Mouse (Mus musculus) neural tube, embryonic 12.5 days (tissue): ENCODE measurements around the gene 4930596D02Rik. TPM values are rescaled to one million over a fixed set of nuclear protein-coding genes. Genes with fewer than 3 reads are reported as not detected.

Experiments
- ATAC-seq: fragments of 200-750 bp; cut with Nextera tagmentation; 2 replicates; pipeline ENCODE4 v1.8.0; 2017; ENCODE audit warnings: low read depth, mild to moderate bottlenecking, moderate TSS enrichment, moderate library complexity; ENCODE audit not compliant: low FRiP score
- H3K27ac ChIP-seq: fragments of 300-500 bp; sonication (generic); 2 replicates; pipeline ENCODE4 v1.5.1; 2016
- H3K27me3 ChIP-seq: fragments of 300-500 bp; sonication (generic); replicated peaks from 2 replicates; pipeline ENCODE4 v1.6.1; 2016; ENCODE audit warnings: mild to moderate bottlenecking
- H3K36me3 ChIP-seq: fragments of 300-500 bp; sonication (generic); 2 replicates; pipeline ENCODE4 v1.6.1; 2016; ENCODE audit warnings: mild to moderate bottlenecking
- H3K4me1 ChIP-seq: fragments of 300-500 bp; sonication (generic); 2 replicates; pipeline ENCODE4 v1.6.1; 2016
- H3K4me2 ChIP-seq: fragments of 300-500 bp; sonication (generic); replicated peaks from 2 replicates; pipeline ENCODE4 v1.6.1; 2016; ENCODE audit warnings: mild to moderate bottlenecking
- H3K4me3 ChIP-seq: fragments of 300-500 bp; sonication (generic); 2 replicates; pipeline ENCODE4 v1.5.1; 2016
- H3K9ac ChIP-seq: fragments of 300-500 bp; sonication (generic); 2 replicates; pipeline ENCODE4 v1.6.1; 2016; ENCODE audit warnings: mild to moderate bottlenecking
- H3K9me3 ChIP-seq: fragments of 300-500 bp; sonication (generic); 2 replicates; pipeline ENCODE4 v1.6.1; 2016; ENCODE audit warnings: mild to moderate bottlenecking
- WGBS: fragments of 180-500 bp; shearing (Covaris S2); methylation state at CpG from one replicate; pipeline ENCODE4 v1.1.7; 2016; 5-methylcytosine and 5-hydroxymethylcytosine counted together
- polyA plus RNA-seq: library from polyadenylated mRNA; unstranded; fragments of >200 nt; fragmentation: Nextera tagmentation; extraction: Ambion mirVana; gene quantifications from 2 replicates; pipeline ENCODE4 v1.2.1, GENCODE M21; 2016

Gene 4930596D02Rik
- polyA plus RNA-seq, result not detected in 2 replicates

- Histone ChIP-seq H3K36me3 (no peaks in the 10 kb centered on the region), H3K27me3 (no peaks in the 10 kb centered on the region), H3K9me3 (no peaks in the 10 kb centered on the region), H3K4me1 (no peaks in the 10 kb centered on the region), H3K9ac (no peak within 1 kb of the TSS), H3K27ac (no peak within 1 kb of the TSS), H3K4me3 (no peak within 1 kb of the TSS), H3K4me2 (no peak within 1 kb of the TSS)
- ATAC-seq, result no peak
- WGBS, result 80% methylated on average over 4 of the region's 4 CpGs
Observed at GRCm38 (mm10) chr14:35811878-35812277, at the start of gene 4930596D02Rik. TSS of gene 4930596D02Rik (minus strand) at chr14:35811978.

DNA sequence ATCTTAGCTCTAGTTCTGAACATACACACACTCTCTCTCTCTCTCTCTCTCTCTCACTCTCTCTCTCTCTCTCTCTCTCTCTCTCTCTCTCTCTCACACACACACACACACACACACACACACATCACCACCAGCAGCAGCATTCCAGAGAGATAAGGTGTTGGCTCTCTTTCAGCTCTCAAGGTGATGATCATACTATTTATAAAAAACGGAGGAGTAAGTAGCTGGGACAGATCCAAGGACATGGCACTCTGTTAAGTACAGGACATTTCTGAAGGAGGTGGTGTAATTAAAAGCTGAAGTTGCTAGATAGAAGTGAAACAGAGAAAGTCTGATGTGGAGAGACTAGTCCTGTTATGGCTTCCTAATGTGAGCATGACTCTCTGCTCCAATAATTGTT is 41.5 kb upstream of the 4930596D02Rik start:
- no peaks in the 10 kb centered on the region for H3K36me3 ChIP-seq
- no peak for ATAC-seq
- H3K4me2 ChIP-seq, result no peak overlapping the region
- no peak overlapping the region for H3K4me3 ChIP-seq
- H3K9me3 ChIP-seq, result no peaks in the 10 kb centered on the region
- no peak overlapping the region for H3K27ac ChIP-seq
- H3K4me1 ChIP-seq, result no peaks in the 10 kb centered on the region
- no peak overlapping the region for H3K9ac ChIP-seq
- no peaks in the 10 kb centered on the region for H3K27me3 ChIP-seq
- 82% methylated on average over 1 of the region's 1 CpGs for WGBS

- no peaks in the 10 kb centered on the region for H3K27me3 ChIP-seq
- no peaks in the 10 kb centered on the region for H3K36me3 ChIP-seq
- no peak overlapping the region for H3K9ac ChIP-seq
- H3K27ac ChIP-seq, result no peak overlapping the region
- no peak for ATAC-seq
- no peak overlapping the region for H3K4me2 ChIP-seq
- H3K9me3 ChIP-seq, result no peaks in the 10 kb centered on the region
- H3K4me1 ChIP-seq, result no peaks in the 10 kb centered on the region
- WGBS, result 85% methylated on average over 6 of the region's 6 CpGs
- H3K4me3 ChIP-seq, result no peak overlapping the region
Observed at GRCm38 (mm10) chr14:35845271-35845670, 33.5 kb upstream of the 4930596D02Rik start.

- ATAC-seq, result no peak
- no peak overlapping the region for H3K4me3 ChIP-seq
- H3K9me3 ChIP-seq, result no peaks in the 10 kb centered on the region
- H3K4me2 ChIP-seq, result no peak overlapping the region
- no peak overlapping the region for H3K27ac ChIP-seq
- WGBS, result 86% methylated on average over 7 of the region's 7 CpGs
- no peaks in the 10 kb centered on the region for H3K4me1 ChIP-seq
- no peaks in the 10 kb centered on the region for H3K27me3 ChIP-seq
- H3K9ac ChIP-seq, result no peak overlapping the region
- H3K36me3 ChIP-seq, result no peaks in the 10 kb centered on the region
Observed at GRCm38 (mm10) chr14:35842111-35842721, 30.4 kb upstream of the 4930596D02Rik start.

GRCm38 (mm10) chr14:35792656-35793213 is 19.0 kb downstream of the 4930596D02Rik start:
- Histone ChIP-seq H3K4me1 (no peaks in the 10 kb centered on the region), H3K9ac (no peak overlapping the region), H3K4me2 (no peak overlapping the region), H3K27ac (no peak overlapping the region), H3K9me3 (no peaks in the 10 kb centered on the region), H3K27me3 (no peaks in the 10 kb centered on the region), H3K36me3 (no peaks in the 10 kb centered on the region), H3K4me3 (no peak overlapping the region)
- WGBS, result 65% methylated on average over 3 of the region's 3 CpGs
- no peak for ATAC-seq

DNA sequence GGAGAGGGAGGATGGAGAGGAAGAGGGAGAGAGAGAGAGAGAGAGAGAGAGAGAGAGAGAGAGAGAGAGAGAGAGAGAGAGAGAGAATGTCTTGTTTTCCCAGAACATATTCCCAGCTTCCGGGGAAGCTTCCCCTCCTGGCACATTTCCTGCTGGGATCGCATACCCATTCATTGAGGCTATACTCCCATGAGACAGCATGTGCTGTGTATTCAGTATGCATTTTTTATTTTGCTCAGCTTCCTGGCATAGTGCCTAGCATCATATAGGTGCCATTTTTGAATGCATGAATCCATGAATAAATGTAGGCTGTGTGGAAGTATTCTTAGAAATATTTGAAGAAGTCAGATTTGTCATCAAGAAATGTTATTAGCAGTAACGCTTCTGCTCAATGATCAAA is 31.7 kb downstream of the 4930596D02Rik start:
- H3K9ac ChIP-seq, result no peak overlapping the region
- H3K4me2 ChIP-seq, result no peak overlapping the region
- ATAC-seq, result no peak
- 76% methylated on average over 3 of the region's 3 CpGs for WGBS
- no peak overlapping the region for H3K27ac ChIP-seq
- H3K4me1 ChIP-seq, result no peaks in the 10 kb centered on the region
- no peaks in the 10 kb centered on the region for H3K36me3 ChIP-seq
- no peaks in the 10 kb centered on the region for H3K9me3 ChIP-seq
- H3K27me3 ChIP-seq, result no peaks in the 10 kb centered on the region
- no peak overlapping the region for H3K4me3 ChIP-seq

DNA sequence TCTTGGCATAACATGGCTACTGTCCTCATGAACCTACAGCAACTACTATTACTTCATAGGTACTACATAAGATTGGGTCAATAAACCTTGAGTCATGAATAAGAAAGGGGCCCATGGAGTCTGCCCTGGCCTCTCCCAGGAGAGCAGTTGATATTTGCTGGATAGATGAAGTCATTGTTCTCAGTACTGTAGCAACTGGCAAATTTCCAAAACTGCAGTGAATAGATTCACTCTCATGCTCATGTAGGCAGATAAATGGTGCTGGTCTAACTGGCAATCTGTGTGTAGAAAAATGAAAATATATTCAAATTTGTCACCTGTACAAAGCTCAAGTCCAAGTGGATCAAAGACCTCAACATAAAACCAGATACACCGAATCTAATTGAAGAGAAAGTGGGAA is 38.5 kb downstream of the 4930596D02Rik start:
- no peak for ATAC-seq
- H3K27ac ChIP-seq, result no peak overlapping the region
- H3K27me3 ChIP-seq, result no peaks in the 10 kb centered on the region
- H3K9me3 ChIP-seq, result no peaks in the 10 kb centered on the region
- H3K36me3 ChIP-seq, result no peaks in the 10 kb centered on the region
- WGBS, result 81% methylated on average over 1 of the region's 1 CpGs
- no peak overlapping the region for H3K4me2 ChIP-seq
- no peaks in the 10 kb centered on the region for H3K4me1 ChIP-seq
- H3K9ac ChIP-seq, result no peak overlapping the region
- H3K4me3 ChIP-seq, result no peak overlapping the region
